Mouse (Mus musculus) ES-E14 (cell line): ENCODE measurements around the gene Casp4.

Experiments
- CHD2 ChIP-seq: IDR thresholded peaks from 2 replicates; pipeline ENCODE4 v1.6.1; 2014; ENCODE audit warnings: mild to moderate bottlenecking, low read depth, low read length, inconsistent platforms
- HCFC1 ChIP-seq: IDR thresholded peaks from 2 replicates; pipeline ENCODE4 v1.6.1; 2012; ENCODE audit warnings: low read length, inconsistent platforms, borderline replicate concordance; ENCODE audit not compliant: insufficient read depth
- ZNF384 ChIP-seq: IDR thresholded peaks from 2 replicates; pipeline ENCODE4 v1.6.1; 2012; ENCODE audit warnings: low read depth, low read length, inconsistent platforms

DNA sequence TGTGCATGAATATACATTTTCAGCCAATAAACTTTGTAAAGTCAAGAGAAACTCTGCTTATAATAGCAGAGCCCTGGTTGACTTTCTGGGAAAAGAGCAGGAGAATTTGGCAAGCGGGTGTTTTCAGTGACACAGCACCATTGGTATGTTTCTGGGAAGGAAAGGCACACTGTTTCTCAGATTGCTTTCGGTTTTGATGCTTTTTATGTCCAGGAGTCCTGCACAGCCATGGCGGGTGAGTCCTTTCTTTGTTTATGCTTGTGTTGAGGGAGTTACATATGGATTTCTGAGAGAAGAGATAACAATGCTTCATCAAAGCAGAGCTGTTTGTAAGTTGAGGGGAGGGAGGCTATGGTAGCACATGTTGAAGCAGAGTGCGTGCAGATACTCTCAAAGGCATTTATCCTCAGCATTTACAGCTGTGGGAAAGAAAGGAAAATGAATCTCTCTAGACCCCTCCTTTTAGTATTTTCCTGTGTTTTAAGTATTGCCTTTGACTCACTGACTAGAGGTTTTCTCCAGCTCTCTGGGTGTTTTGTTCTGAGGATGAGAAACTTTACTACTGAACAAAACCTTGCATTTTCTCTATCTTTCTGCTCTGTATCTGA lies 36.8 kb downstream of the Casp4 start, which contains the start of gene Casp12:
- no peak for TF ChIP-seq ZNF384
- TF ChIP-seq CHD2 = no peak
- no peak for TF ChIP-seq HCFC1
